Mouse (Mus musculus): ENCODE results near the gene Tbc1d30. TPM values are rescaled to one million over a fixed set of nuclear protein-coding genes. Genes with fewer than 3 reads are reported as not detected.

Tbc1d30 gene
- polyA plus RNA-seq (2015; fragmentation: Nextera tagmentation; extraction: Ambion mirVana) = 0.25 and 0.37 TPM in 2 replicates

- DNase-seq (ENCODE audit: low spot score) = no peak
Observed at GRCm38 (mm10) chr10:121351066-121351581, at the start of gene Tbc1d30. TSS of gene Tbc1d30 (minus strand) at chr10:121351278.

GRCm38 (mm10) chr10:121398599-121398998 lies 47.5 kb upstream of the Tbc1d30 start:
- DNase-seq (ENCODE audit: low spot score) = peak; percentile 55

GRCm38 (mm10) chr10:121395542-121396176 lies 44.6 kb upstream of the Tbc1d30 start:
- no peak for DNase-seq (ENCODE audit: low spot score)

GRCm38 (mm10) chr10:121394789-121395325 lies 43.8 kb upstream of the Tbc1d30 start:
- no peak for DNase-seq (ENCODE audit: low spot score)

- DNase-seq (ENCODE audit: low spot score) = no peak
Observed at GRCm38 (mm10) chr10:121394270-121394669, 43.2 kb upstream of the Tbc1d30 start.

- DNase-seq (ENCODE audit: low spot score) = no peak
Observed at GRCm38 (mm10) chr10:121391901-121392300, 40.8 kb upstream of the Tbc1d30 start.

GRCm38 (mm10) chr10:121390602-121391001 lies 39.5 kb upstream of the Tbc1d30 start:
- DNase-seq (ENCODE audit: low spot score) = no peak

- no peak for DNase-seq (ENCODE audit: low spot score)
Observed at GRCm38 (mm10) chr10:121386347-121386746, 35.3 kb upstream of the Tbc1d30 start.

GRCm38 (mm10) chr10:121385695-121386094 lies 34.6 kb upstream of the Tbc1d30 start:
- DNase-seq (ENCODE audit: low spot score) = no peak

- no peak for DNase-seq (ENCODE audit: low spot score)
Observed at GRCm38 (mm10) chr10:121384710-121385109, 33.6 kb upstream of the Tbc1d30 start.

GRCm38 (mm10) chr10:121381280-121381679 lies 30.2 kb upstream of the Tbc1d30 start:
- DNase-seq (ENCODE audit: low spot score) = no peak

- no peak for DNase-seq (ENCODE audit: low spot score)
Observed at GRCm38 (mm10) chr10:121379387-121379786, 28.3 kb upstream of the Tbc1d30 start.

GRCm38 (mm10) chr10:121376530-121377271 lies 25.6 kb upstream of the Tbc1d30 start:
- DNase-seq (ENCODE audit: low spot score) = no peak

GRCm38 (mm10) chr10:121375649-121376493 lies 24.8 kb upstream of the Tbc1d30 start:
- no peak for DNase-seq (ENCODE audit: low spot score)

GRCm38 (mm10) chr10:121374693-121375620 lies 23.9 kb upstream of the Tbc1d30 start:
- DNase-seq (ENCODE audit: low spot score) = no peak

- no peak for DNase-seq (ENCODE audit: low spot score)
Observed at GRCm38 (mm10) chr10:121374013-121374412, 22.9 kb upstream of the Tbc1d30 start.

- DNase-seq (ENCODE audit: low spot score) = no peak
Observed at GRCm38 (mm10) chr10:121370777-121371176, 19.7 kb upstream of the Tbc1d30 start.

GRCm38 (mm10) chr10:121368783-121369465 lies 17.8 kb upstream of the Tbc1d30 start:
- no peak for DNase-seq (ENCODE audit: low spot score)

GRCm38 (mm10) chr10:121367780-121368179 lies 16.7 kb upstream of the Tbc1d30 start:
- no peak for DNase-seq (ENCODE audit: low spot score)

GRCm38 (mm10) chr10:121367271-121367670 lies 16.2 kb upstream of the Tbc1d30 start:
- DNase-seq (ENCODE audit: low spot score) = no peak

Data from thymus, postnatal 0 days (tissue).